Mouse (Mus musculus) myocyte (in vitro differentiated cells): Measurements from ENCODE around the gene Gm10228.

Experiments used
- CEBPB ChIP-seq: IDR thresholded peaks from 2 replicates; pipeline ENCODE4 v1.6.1; 2011; ENCODE audit warnings: mild to moderate bottlenecking, moderate library complexity; ENCODE audit not compliant: poor library complexity, insufficient read depth, severe bottlenecking
- E2F4 ChIP-seq: IDR thresholded peaks from one replicate; pipeline ENCODE4 v1.6.1; 2011; ENCODE audit warnings: mild to moderate bottlenecking, control low read depth, moderate library complexity; ENCODE audit not compliant: insufficient read depth
- MAX ChIP-seq: IDR thresholded peaks from one replicate; pipeline ENCODE4 v1.6.1; 2011; ENCODE audit warnings: low read depth, mild to moderate bottlenecking, control low read depth
- MYOD1 ChIP-seq, 3 experiments: IDR thresholded peaks; one replicate each; pipeline ENCODE4 v1.6.1; 2011; ENCODE audit warnings: control low read depth in 2 of 3, low read depth in 2 of 3, mild to moderate bottlenecking in 2 of 3, moderate library complexity in 1 of 3; ENCODE audit not compliant: insufficient read length in 2 of 3, control insufficient read depth in 1 of 3
- MYOG ChIP-seq, 3 experiments: IDR thresholded peaks; one replicate each; pipeline ENCODE4 v1.6.1; 2011; ENCODE audit warnings: control low read depth in 2 of 3, low read depth in 2 of 3, mild to moderate bottlenecking in 2 of 3; ENCODE audit not compliant: insufficient read length in 2 of 3, control insufficient read depth in 1 of 3, insufficient read depth in 1 of 3
- POLR2A ChIP-seq: IDR thresholded peaks from one replicate; pipeline ENCODE4 v1.6.1; 2011; ENCODE audit warnings: low read depth, mild to moderate bottlenecking, control low read depth, moderate library complexity; ENCODE audit not compliant: insufficient read length
- REST ChIP-seq: IDR thresholded peaks from one replicate; pipeline ENCODE4 v1.6.1; 2011; ENCODE audit warnings: mild to moderate bottlenecking, control low read depth, moderate library complexity; ENCODE audit not compliant: insufficient read depth, insufficient read length
- SRF ChIP-seq: IDR thresholded peaks from one replicate; pipeline ENCODE4 v1.6.1; 2011; ENCODE audit warnings: low read depth; ENCODE audit not compliant: control insufficient read depth, insufficient read length
- TCF12 ChIP-seq: IDR thresholded peaks from one replicate; pipeline ENCODE4 v1.6.1; 2011; ENCODE audit warnings: mild to moderate bottlenecking, control low read depth; ENCODE audit not compliant: poor library complexity, insufficient read depth, severe bottlenecking
- TCF3 ChIP-seq: IDR thresholded peaks from one replicate; pipeline ENCODE4 v1.6.1; 2011; ENCODE audit warnings: low read depth, control low read depth; ENCODE audit not compliant: insufficient read length
- USF1 ChIP-seq: IDR thresholded peaks from one replicate; pipeline ENCODE4 v1.6.1; 2011; ENCODE audit warnings: low read depth, mild to moderate bottlenecking, control low read depth, moderate library complexity

GRCm38 (mm10) chr16:89013973-89014372 is 27.3 kb downstream of the Gm10228 start:
- TF ChIP-seq POLR2A (no peak), E2F4 (no peak), TCF12 (no peak), MYOG (IDR thresholded peaks at IDR 0.05; ENCODE audit: control insufficient read depth in 1 of 3, insufficient read depth in 1 of 3, insufficient read length in 2 of 3, low read depth in 2 of 3) (no peak), TCF3 (no peak), USF1 (no peak), CEBPB (no peak), MYOD1 (IDR thresholded peaks at IDR 0.05; ENCODE audit: control insufficient read depth in 1 of 3, insufficient read length in 2 of 3, low read depth in 2 of 3) (no peak), SRF (no peak), REST (no peak), MAX (no peak)
